Mouse (Mus musculus) lung, postnatal 36 days (tissue): ENCODE results near the gene Slc27a1.

ENCODE experiments used
- DNase-seq: peaks from one replicate; pipeline ENCODE4 v3.0.0; 2022; ENCODE audit warnings: mixed read lengths

Slc27a1 gene

DNA sequence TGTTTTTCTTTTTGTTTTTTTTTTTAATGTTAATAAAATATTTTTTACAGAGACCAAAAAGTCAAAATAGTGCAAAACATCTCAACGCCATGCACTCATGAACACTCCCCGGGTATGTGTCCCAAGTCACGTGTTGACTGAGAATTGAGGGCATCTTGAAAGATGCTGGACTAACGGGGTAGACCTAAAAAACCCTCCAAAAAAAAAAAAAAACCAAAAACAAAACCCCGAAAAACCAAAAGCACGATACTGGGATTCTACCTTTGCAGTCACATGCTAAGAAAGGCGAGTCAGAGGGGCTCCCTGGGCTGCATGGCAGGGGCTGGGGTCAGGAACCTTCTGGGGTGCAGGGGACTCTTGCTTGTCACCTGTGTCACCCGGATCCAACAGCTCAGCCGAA, 58.1 kb downstream of the Slc27a1 start:
- no peak for DNase-seq

GRCm38 (mm10) chr8:71627265-71628099, 58.8 kb downstream of the Slc27a1 start:
- peak; percentile 56 for DNase-seq

GRCm38 (mm10) chr8:71628396-71629095, 59.9 kb downstream of the Slc27a1 start:
- peak; percentile 40 for DNase-seq

- DNase-seq: peak; percentile 96
These were observed 60.5 kb downstream of the Slc27a1 start for GRCm38 (mm10) chr8:71629096-71629697.

- peak; percentile 69 for DNase-seq
These were observed 61.1 kb downstream of the Slc27a1 start for GRCm38 (mm10) chr8:71629781-71630212.

DNA sequence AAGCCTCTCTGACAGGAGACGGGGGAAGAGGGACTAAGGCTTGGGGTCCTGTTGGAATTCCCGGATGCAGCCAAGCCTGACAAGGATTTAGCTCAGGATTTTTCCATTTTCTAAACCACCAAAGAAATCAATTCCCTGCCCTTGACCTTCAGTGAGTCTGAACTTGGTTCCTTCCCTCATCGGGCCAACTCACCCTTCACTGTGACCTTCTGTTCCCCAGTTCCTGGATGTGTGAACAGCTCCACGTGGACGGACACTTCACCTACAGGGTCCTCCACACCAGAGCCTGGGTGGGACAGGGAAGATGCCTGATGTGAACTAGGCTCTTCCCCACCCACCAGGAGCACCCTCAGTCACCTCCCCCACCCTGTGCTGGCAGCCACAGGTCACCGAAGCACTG, 62.1 kb downstream of the Slc27a1 start:
- no peak for DNase-seq

DNA sequence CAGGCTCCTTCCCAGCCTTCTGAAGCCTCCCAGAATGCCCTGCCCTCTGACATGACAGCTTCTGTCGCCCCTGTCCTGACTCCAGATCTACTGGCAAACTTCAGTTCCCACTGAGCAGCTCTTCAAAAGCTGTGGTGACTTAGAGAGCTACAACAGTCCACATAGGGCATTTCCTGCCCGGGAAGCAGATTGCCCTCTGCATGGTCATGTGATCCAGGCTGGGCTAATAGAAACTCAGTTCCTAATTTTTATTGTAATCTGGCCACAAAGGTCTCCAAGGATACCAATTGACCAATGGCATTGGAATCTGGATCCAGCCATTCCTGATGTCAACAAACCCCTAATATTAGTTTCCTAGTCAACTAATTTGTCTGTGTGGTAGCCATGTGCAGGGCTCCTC, 63.2 kb downstream of the Slc27a1 start:
- peak; percentile 42 for DNase-seq

- DNase-seq: peak; percentile 72
These were observed 64.5 kb downstream of the Slc27a1 start for GRCm38 (mm10) chr8:71633164-71633563.

GRCm38 (mm10) chr8:71633981-71634667, 65.4 kb downstream of the Slc27a1 start:
- peak; percentile 84 for DNase-seq
